Mouse (Mus musculus) liver, embryonic 14.5 days (tissue): ENCODE results near the gene Ptbp3.

Experiments used
- CTCF ChIP-seq: IDR thresholded peaks from 2 replicates; pipeline ENCODE4 v1.5.1; 2016; ENCODE audit warnings: antibody characterized with exemption, low read depth, control low read depth
- EP300 ChIP-seq: IDR thresholded peaks from 2 replicates; pipeline ENCODE4 v1.6.1; 2016; ENCODE audit warnings: antibody characterized with exemption, low read depth

DNA sequence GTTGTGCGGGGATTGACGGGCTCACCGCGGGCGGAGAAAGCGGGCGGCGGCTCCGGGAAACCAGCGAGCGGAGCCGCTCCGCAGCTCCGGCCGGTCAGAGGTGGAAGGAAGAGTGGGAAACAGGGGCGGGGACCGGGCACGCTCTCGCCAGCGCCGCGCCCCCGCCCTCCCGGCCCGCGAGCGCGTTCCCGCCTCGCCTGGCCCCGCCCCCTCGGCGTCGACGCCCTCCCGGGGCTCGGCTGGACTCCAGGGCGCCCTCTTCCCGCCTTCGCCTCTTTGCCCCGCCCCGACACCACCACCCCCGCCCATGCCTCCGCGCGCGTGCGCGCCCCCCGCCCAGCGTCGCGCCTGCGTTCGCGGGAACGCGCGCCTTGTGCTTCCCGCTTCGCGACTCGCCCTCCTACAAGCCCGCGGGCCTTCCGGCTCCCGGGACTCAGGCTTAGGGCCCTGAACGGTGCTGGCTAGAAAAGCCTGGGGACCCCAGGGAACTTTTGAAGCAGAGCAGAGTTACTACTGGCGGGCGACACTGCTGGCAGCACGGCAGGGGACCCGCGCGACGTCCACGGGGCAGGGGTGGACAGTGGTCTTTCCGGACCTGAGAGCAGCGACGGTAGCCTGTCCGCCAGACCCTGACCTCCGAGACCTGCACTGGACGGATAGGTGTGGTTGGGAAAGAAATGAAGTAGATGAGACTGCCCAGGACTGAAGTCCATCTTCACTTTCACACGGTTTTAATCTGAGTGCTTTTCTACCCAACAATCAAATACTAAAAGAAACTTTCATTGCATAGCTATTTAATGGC is at the start of gene Ptbp3:
- TF ChIP-seq CTCF (no peak), EP300 (no peak; the same call in none of the 2 replicates)
